Mouse (Mus musculus): ENCODE data around the gene Fam160b1.

The Fam160b1 gene

GRCm38 (mm10) chr19:57427756-57428438, 67.4 kb downstream of the Fam160b1 start:
- no peak for DNase-seq

DNA sequence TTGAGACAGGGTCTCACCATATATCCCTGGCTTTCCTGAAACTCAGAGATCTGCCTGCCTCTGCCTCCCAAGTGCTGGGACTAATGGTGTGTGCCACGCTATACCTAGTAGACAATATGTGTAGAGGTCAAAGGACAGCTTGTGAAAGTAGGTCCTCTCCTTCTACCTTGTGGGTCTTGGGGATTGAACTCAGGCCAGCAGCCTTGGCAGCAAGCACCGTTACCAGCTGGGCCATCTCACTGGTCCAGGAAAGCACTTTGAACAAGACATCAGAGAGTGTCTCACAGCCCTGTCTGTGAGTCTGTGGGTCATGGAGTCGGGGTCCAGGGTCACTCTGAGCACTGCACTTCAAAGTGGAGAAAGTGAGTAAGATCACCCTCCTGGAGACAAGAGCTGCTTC, 68.2 kb downstream of the Fam160b1 start:
- no peak for DNase-seq

GRCm38 (mm10) chr19:57429926-57430325, 69.4 kb downstream of the Fam160b1 start:
- peak; percentile 79 for DNase-seq

DNA sequence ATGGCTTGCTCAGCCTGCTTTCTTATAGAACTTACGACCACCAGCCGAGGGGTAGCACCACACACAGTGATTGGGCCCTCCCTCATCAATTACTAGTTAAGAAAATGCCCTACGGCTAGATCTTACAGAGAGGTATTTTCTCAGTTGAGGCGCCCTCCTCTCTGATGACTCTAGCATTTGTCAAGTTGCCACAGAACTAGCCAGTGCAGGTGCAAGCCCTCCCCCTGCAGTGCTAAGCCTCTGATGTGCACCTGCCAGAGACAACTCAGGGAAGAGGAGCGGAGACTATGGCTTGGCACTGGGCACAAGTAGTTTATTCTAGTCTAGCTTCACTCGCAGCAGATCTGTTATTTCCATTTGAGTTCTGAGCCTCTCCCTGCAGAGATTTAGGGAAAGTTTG, 71.0 kb downstream of the Fam160b1 start:
- DNase-seq, result peak; percentile 69

GRCm38 (mm10) chr19:57434024-57434423, 73.5 kb downstream of the Fam160b1 start:
- DNase-seq, result no peak

DNA sequence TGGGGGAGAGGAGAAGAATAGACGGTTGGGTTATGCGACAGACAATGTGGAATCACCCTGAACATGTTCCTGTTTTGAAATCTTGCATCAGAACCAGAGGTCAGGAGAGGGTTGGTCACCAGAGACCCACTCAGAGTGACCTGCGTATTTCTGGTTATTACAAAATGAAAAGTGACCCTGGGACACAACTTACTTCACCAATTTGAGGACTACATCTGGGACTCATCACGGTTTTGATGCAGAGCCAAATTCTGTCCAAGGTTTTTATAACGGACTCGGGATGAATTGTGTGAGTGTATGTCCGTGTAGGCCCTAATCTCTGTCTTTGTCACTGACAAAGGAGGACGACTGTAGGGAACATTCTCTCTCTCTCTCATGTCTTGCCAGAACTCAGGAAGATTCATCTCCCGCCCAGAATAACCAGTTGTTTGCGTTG, 76.1 kb downstream of the Fam160b1 start:
- no peak for DNase-seq

GRCm38 (mm10) chr19:57437042-57437441, 76.6 kb downstream of the Fam160b1 start:
- no peak for DNase-seq
